Mouse (Mus musculus) embryonic facial prominence, embryonic 10.5 days (tissue): ENCODE measurements around the gene Cacng2. TPM values are rescaled to one million over a fixed set of nuclear protein-coding genes. Genes with fewer than 3 reads are reported as not detected.
A peak's percentile ranks its signal among the peaks of the same experiment; 100 is the strongest.

Source experiments
- DNase-seq: peaks from one replicate; pipeline ENCODE4 v3.0.0-alpha.2; 2017; ENCODE audit warnings: low spot score
- H3K27ac ChIP-seq: fragments of 300-500 bp; sonication (generic); replicated peaks from 2 replicates; pipeline ENCODE4 v1.5.1; 2016; ENCODE audit warnings: mild to moderate bottlenecking
- H3K27me3 ChIP-seq: fragments of 300-500 bp; sonication (generic); replicated peaks from 2 replicates; pipeline ENCODE4 v1.6.1; 2016; ENCODE audit warnings: low read depth, mild to moderate bottlenecking; ENCODE audit not compliant: poor library complexity, severe bottlenecking
- H3K36me3 ChIP-seq: fragments of 300-500 bp; sonication (generic); replicated peaks from 2 replicates; pipeline ENCODE4 v1.6.1; 2016; ENCODE audit warnings: mild to moderate bottlenecking, moderate library complexity
- H3K4me1 ChIP-seq: fragments of 300-500 bp; sonication (generic); 2 replicates; pipeline ENCODE4 v1.6.1; 2016
- H3K4me3 ChIP-seq: fragments of 300-500 bp; sonication (generic); 2 replicates; pipeline ENCODE4 v1.5.1; 2016; ENCODE audit warnings: mild to moderate bottlenecking, moderate library complexity
- H3K9me3 ChIP-seq: fragments of 300-500 bp; sonication (generic); 2 replicates; pipeline ENCODE4 v1.6.1; 2016; ENCODE audit warnings: mild to moderate bottlenecking
- WGBS: fragments of 180-500 bp; shearing (Covaris S2); methylation state at CpG from one replicate; pipeline ENCODE4 v1.1.7; 2016; 5-methylcytosine and 5-hydroxymethylcytosine counted together
- polyA plus RNA-seq: library from polyadenylated mRNA; unstranded; fragments of >200 nt; fragmentation: Nextera tagmentation; extraction: Ambion mirVana; gene quantifications from 2 replicates; pipeline ENCODE4 v1.2.1, GENCODE M21; 2016

The Cacng2 gene
- polyA plus RNA-seq, 1 experiment from 2014 or later: 0.11 TPM

DNA sequence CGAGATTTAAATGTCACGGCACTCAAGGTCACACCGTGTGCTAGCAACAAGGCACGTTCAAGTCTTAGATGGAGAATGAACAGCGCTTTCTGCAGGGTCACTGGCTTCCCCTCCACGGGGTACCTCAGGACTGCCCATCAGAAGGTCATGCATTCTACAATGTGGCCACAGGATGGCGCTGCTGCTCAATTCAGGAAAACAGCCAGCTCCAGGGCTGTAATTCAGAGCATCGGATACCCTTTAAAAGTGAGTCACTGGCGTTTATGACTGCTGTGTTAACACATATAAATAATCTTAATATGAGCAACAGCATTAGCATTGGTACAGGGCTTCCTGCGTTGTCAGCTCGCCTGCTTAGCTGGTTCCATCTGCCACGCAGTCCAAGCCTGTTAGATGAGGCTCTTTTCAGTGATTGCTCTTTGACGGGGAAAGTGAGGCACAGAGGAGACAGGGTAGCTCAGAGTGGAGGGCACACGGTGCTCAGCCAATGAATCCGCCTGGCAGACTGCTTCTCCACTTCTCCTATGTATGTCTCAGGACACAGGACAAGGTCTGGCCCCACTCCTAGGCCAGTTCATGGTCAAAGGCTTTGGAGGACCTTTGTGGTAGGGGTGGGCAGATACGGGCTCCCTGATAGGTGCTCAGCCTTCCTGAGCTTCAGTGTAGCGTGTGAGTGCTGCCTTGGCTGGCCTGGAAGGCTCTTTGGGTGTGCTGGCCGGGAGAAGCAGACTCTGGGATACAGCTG is 137.5 kb downstream of the Cacng2 start:
- 28% methylated on average over 18 of the region's 18 CpGs for WGBS

DNA sequence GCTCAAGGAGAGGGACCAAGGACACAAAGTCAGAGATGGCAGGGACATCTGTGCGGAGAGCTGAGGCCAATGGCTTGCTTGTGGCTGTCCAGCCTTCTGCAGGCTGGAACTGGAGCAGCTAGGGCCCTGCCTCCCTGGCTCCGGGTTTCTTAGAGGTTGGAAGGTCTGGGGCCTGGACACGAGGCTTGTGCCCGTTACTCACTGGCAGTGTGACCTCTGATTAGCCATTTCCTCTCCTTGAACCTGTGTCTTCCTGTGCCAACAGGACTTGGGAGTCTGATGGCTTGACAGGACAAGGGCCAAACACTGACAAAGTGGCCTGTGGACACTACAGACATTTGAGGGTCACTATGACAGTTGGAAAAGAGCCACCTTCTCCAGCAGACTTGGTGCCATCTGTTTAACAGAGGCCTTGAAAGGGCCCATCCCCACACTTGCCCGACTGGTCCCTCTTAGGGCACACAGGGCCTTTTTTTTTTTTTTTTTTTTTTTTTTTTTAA is 138.6 kb downstream of the Cacng2 start:
- H3K36me3 ChIP-seq: no peaks in the 10 kb centered on the region
- H3K27ac ChIP-seq: no peak overlapping the region
- no peak overlapping the region for H3K4me3 ChIP-seq
- no peak for DNase-seq
- H3K9me3 ChIP-seq: no peaks in the 10 kb centered on the region
- H3K4me1 ChIP-seq: no peaks in the 10 kb centered on the region
- WGBS: 66% methylated on average over 5 of the region's 5 CpGs
- 0 out of 2 replicates have a peak, but pooled peaks cover 7% of the 10 kb centered on the region for H3K27me3 ChIP-seq

More for the DNA sequence above, 137.5 kb downstream of the Cacng2 start:
- H3K4me1 ChIP-seq: no peaks in the 10 kb centered on the region
- no peaks in the 10 kb centered on the region for H3K36me3 ChIP-seq
- H3K27me3 ChIP-seq: 0 out of 2 replicates have a peak, but pooled peaks cover 7% of the 10 kb centered on the region
- no peaks in the 10 kb centered on the region for H3K9me3 ChIP-seq
- H3K27ac ChIP-seq: no peak overlapping the region
- no peak overlapping the region for H3K4me3 ChIP-seq
- peak; percentile 69 for DNase-seq

DNA sequence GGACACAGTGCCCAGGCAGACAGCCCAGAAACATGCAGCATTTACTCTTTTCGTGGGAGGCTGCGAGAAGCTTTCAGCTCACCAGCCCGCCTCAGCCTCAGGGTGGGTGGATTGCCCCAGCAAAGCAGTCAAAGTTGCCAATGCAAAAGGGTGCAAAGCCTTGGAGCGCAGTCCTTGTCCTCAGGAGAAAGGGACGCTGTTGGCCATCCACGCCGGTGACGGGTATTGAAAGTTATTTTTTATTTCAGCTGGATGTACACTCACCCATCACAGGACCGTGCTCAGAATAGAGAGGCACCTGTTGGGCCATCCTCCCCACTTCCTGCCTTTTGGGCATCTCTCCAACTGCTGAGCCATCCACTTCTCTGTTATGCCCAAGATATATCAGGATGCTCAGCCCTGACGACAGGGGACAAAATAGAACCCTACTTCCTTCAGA is 140.4 kb downstream of the Cacng2 start:
- WGBS: 88% methylated on average over 10 of the region's 10 CpGs
- DNase-seq: no peak
- Histone ChIP-seq H3K4me1 (no peaks in the 10 kb centered on the region), H3K27ac (no peak overlapping the region), H3K9me3 (no peaks in the 10 kb centered on the region), H3K36me3 (no peaks in the 10 kb centered on the region), H3K27me3 (0 out of 2 replicates have a peak, but pooled peaks cover 7% of the 10 kb centered on the region), H3K4me3 (no peak overlapping the region)

DNA sequence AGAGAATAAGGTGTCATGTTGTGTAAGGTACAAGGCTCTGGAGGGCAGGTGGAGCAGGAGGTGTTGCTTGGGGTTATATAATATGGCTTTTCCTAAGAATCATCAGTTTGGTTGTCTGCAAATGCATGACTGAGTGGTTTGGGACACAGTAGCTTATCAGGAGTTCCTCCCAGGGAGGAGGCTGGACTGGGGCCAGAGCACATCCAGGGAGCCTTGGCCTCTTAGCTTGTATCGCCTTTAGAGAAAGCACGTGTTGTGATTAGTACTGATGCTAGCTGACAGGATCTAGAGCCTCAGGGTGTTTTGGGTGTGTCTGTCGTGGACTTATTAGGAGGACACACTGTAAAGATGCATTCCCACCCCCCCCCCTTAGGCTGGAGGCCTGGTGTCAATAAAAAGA is 142.2 kb downstream of the Cacng2 start:
- no peaks in the 10 kb centered on the region for H3K9me3 ChIP-seq
- WGBS: 72% methylated on average over 3 of the region's 3 CpGs
- DNase-seq: no peak

DNA sequence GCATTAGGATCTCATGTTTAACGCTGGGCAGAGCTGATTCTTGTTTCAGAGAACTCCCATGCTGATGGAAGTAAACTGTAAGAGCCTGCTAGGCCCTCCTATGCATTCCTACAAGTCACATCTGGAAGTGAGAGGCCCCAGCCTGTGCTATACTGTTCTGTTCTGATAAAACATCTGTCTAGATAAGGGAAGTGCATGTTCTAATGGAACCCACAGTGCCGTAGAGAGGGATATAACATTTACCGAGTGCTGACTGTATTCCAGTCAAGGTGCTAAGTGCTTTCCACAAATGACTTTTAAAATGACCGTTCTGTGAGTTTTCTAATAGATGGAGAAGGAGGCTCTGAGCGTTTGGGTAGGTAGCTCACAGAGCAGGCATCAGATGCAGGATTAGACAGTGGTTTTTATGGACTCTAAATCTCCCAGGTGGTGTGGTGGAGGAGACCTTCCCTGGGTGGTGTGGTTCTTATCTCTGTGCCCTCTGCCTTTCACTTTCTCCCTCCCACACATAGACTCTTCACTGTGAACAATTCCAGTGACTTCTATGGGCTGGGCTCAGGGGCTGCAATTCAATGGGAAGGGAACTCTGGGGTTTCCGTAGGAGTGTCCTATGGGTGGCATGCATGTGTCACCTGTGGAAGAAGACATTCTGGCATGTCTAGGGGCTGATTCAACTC is 145.5 kb downstream of the Cacng2 start:
- Histone ChIP-seq H3K36me3 (no peaks in the 10 kb centered on the region), H3K9me3 (no peaks in the 10 kb centered on the region), H3K27ac (no peak overlapping the region), H3K27me3 (no peaks in the 10 kb centered on the region), H3K4me3 (no peak overlapping the region), H3K4me1 (peaks cover 14% of the 10 kb centered on the region)
- DNase-seq: no peak
- 78% methylated on average over 6 of the region's 6 CpGs for WGBS

More for the DNA sequence above, 142.2 kb downstream of the Cacng2 start:
- Histone ChIP-seq H3K27me3 (0 out of 2 replicates have a peak, but pooled peaks cover 7% of the 10 kb centered on the region), H3K36me3 (no peaks in the 10 kb centered on the region), H3K4me3 (no peak overlapping the region), H3K27ac (no peak overlapping the region), H3K4me1 (no peaks in the 10 kb centered on the region)

DNA sequence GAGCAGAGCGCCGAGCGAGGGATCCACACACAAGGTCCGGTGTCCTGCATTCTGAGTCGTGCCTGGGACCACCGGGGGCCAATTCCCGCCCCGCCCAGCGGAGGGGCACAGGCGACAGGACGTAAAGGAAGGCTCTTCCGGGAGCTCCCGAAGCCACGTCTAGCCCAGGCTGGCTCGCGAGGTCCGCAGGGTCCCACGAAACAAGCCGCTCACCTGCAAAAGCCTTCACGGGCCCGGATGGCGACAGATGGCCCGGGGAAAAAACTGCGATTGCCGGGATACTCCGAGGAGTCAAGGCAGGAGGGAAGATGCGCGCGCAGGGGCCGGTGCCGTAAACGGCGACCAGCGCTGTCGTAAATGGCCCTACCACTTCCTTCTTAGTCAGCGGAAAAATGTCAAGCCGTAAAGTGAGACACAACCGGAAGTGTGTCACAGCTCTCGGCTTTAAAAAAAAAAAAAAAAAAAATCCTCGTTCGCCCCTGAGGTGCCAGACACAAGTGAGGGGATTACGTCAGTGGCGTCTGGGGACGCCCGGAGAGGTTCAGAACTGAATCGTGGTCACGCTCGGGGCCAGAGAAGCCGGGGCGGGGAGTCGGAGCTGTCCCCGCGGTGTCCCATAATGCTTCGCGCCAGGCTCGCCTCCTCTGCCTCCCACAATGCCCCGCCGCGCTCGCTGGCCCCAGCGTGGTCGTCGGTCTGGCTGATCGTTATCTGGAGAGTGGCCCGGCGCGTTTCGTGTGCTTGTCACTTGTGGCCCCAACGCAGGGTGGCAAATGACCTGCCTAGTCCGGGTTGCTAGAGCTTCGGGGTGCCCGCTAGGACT is 149.1 kb downstream of the Cacng2 start, which contains the start of gene Eif3d:
Eif3d (minus strand) TSS at position 344 of the 823 bp plus-strand sequence.
- peak within 1 kb of the TSS; percentile 99 for H3K4me3 ChIP-seq
- DNase-seq: peak; percentile 97
- H3K27ac ChIP-seq: peak within 1 kb of the TSS; percentile 99
- peaks cover 20% of the 10 kb centered on the region for H3K4me1 ChIP-seq
- H3K9me3 ChIP-seq: no peaks in the 10 kb centered on the region
- no peaks in the 10 kb centered on the region for H3K27me3 ChIP-seq
- H3K36me3 ChIP-seq: peaks cover 36% of the 10 kb centered on the region
- under 1% methylated on average over 72 of the region's 72 CpGs for WGBS

DNA sequence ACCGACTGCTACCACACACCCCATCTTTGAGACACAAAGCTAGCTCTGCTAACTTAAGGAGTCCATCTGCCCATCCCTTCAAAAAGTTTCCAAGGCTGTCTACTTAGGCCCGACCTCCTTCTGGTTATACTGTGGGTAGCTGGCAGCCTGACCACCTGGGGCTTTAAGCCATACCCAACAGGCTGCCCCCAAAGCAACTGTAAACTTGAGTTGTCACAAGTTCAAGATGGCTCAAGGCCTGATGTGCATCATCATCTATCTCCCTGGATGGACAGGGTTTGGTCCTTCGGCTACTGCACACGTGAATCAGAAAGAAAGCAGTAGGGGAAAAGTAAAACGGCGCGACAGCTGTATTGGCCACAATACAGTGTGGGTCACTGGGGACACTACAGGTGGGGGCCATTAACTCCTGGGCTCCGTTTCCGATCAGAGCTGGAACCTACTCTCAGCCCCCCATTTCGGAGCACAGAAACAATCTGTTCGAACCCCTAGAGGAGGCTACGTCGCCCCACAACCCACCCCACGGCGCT is 149.8 kb downstream of the Cacng2 start:
- Histone ChIP-seq H3K4me1 (peaks cover 20% of the 10 kb centered on the region), H3K27ac (peak overlapping the region; percentile 99), H3K27me3 (no peaks in the 10 kb centered on the region), H3K9me3 (no peaks in the 10 kb centered on the region), H3K36me3 (peaks cover 43% of the 10 kb centered on the region), H3K4me3 (peak overlapping the region; percentile 99)
- WGBS: 3% methylated on average over 15 of the region's 15 CpGs
- no peak for DNase-seq

DNA sequence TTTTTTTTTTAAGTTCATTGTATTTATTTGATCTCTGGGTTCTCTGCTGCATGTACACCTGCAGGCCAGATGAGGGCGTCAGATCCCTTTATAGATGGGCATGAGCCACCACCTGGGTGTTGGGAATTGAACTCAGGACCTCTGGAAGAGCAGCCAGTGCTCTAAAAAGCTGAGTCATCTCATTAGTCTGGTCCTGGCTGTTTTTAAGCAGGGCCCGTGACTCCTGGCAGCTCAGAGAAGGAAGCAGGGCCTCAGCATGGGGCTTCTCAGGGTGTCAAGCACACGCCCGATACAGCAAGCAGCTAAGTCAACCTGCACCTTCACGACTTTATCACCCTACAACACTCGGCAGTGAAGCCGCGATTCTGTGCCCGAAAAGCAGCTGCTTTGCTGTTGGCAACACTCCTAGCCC is 154.7 kb downstream of the Cacng2 start:
- no peak overlapping the region for H3K27ac ChIP-seq
- no peaks in the 10 kb centered on the region for H3K9me3 ChIP-seq
- 89% methylated on average over 9 of the region's 9 CpGs for WGBS
- no peak for DNase-seq
- no peak overlapping the region for H3K4me3 ChIP-seq
- peaks cover 92% of the 10 kb centered on the region for H3K36me3 ChIP-seq
- no peaks in the 10 kb centered on the region for H3K27me3 ChIP-seq
- H3K4me1 ChIP-seq: peaks cover 12% of the 10 kb centered on the region

DNA sequence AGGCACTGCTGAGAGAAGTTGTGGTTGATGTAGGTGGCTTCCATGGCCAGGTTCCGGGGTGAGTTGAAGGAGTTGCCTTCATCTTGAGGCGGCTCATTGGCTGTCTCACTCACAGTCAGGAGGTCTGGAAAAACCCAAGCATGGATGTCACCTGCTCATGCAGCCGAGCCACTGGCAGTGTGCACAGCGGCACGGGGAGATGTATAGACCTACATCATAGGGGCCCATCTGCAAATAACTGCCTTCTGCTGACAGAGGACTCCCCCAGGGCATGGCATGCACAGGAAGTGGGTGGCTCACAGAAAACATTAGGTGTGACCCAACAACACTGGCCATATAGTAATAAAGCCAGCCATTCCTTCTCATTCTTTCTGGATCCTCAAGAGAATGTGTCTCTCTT is 157.4 kb downstream of the Cacng2 start:
- Histone ChIP-seq H3K27ac (no peak overlapping the region), H3K4me3 (no peak overlapping the region), H3K9me3 (no peaks in the 10 kb centered on the region), H3K4me1 (no peaks in the 10 kb centered on the region; the same call in 1 of the 2 replicates), H3K27me3 (no peaks in the 10 kb centered on the region), H3K36me3 (peaks cover 96% of the 10 kb centered on the region)
- DNase-seq: no peak
- 94% methylated on average over 5 of the region's 5 CpGs for WGBS

DNA sequence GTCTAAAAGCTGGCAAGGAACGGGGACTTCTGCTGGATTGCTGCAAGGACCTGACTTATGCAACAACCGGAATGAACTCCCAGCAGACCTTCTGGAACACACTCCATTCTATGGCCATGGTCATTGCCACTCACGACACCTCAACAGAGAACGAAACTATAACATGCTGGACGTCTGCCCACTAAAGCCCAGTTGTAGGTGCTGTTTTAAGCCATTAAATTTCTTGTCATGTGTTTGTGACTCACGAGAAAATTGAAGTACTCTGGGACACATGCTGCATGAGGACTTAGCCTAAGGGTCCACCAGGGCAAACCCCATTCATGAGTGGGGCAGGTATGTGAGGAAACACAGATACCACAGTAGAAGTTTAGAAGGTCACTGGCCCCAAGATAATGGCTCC is 159.1 kb downstream of the Cacng2 start:
- H3K27me3 ChIP-seq: peaks cover 9% of the 10 kb centered on the region
- no peaks in the 10 kb centered on the region for H3K9me3 ChIP-seq
- no peak overlapping the region for H3K27ac ChIP-seq
- H3K4me1 ChIP-seq: peaks cover 15% of the 10 kb centered on the region
- peaks cover 78% of the 10 kb centered on the region for H3K36me3 ChIP-seq
- no peak overlapping the region for H3K4me3 ChIP-seq
- no peak for DNase-seq
- WGBS: 95% methylated on average over 6 of the region's 6 CpGs

DNA sequence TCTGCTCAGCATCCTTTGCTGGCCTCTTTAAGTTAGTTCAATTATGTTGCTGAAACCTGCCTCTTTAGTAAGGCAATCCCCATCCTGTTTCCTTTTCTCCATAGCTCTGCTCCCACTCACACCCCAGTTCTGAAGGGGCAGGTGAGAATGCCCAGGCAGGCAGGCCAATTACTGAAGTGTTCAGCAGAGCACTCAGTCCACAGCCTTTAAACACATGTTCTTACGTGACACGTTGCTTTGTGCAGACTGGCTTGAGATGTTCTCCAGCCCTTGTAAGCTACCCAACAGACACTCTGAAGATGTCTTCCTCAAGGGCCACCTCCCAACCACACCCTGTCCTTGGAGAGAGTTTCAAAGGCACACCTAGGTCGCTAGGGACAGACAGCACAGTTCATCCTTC is 161.8 kb downstream of the Cacng2 start:
- peaks cover 30% of the 10 kb centered on the region for H3K27me3 ChIP-seq
- peaks cover 57% of the 10 kb centered on the region for H3K36me3 ChIP-seq
- peaks cover 19% of the 10 kb centered on the region for H3K4me1 ChIP-seq
- H3K4me3 ChIP-seq: no peak overlapping the region
- no peaks in the 10 kb centered on the region for H3K9me3 ChIP-seq
- DNase-seq: no peak
- no peak overlapping the region for H3K27ac ChIP-seq
- WGBS: 61% methylated on average over 3 of the region's 3 CpGs

DNA sequence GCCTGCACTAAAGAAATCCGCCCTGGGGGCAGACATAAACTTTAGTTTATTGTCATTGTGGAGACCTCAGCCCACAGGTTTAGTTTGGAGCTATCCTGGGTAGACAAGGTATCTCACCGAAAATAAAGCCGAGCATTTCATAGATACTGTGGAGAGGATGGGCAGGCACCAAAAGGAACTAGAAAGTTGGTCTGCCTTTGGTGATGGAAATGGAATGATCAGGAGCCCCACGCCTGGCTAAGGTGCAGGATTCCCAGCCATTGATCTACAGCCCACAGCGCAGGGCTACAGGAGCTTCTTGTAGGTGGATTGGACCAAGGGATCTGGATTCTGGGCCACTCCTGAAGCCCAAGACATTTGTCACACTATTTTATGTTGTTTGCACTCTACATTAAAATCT is 162.2 kb downstream of the Cacng2 start:
- Histone ChIP-seq H3K36me3 (peaks cover 57% of the 10 kb centered on the region), H3K27ac (no peak overlapping the region), H3K27me3 (peaks cover 30% of the 10 kb centered on the region), H3K9me3 (no peaks in the 10 kb centered on the region), H3K4me3 (0 out of 2 replicates have a peak overlapping the region, but pooled peaks have one; percentile 71), H3K4me1 (peaks cover 19% of the 10 kb centered on the region)
- DNase-seq: no peak
- 48% methylated on average over 5 of the region's 5 CpGs for WGBS
